In genomic region chr15:30646501-30647431, GRCm38 (mm10) we compare ENCODE assay signal across 8 mouse cellular contexts.
A peak's percentile ranks its signal among the peaks of the same experiment; 100 is the strongest.
DNase-seq lines count a peak whose midpoint lies in the region; ATAC-seq and TF ChIP-seq lines count a peak whose summit lies in the region.

No protein-coding gene starts in this region.

- 2% methylated on average over 93 of the region's 94 CpGs for WGBS in cerebellum, adult 2 months
- WGBS in macrophage (ENCODE audit: missing documents), result 4% methylated on average over 83 of the region's 94 CpGs

- peak overlapping the region; percentile 51 for H3K27ac ChIP-seq in cerebellum, adult 2 months (ENCODE audit: insufficient read depth, low read length)
- H3K27ac ChIP-seq in macrophage, result peak overlapping the region; percentile 29

- peak overlapping the region; percentile 47 for H3K4me3 ChIP-seq in cerebellum, adult 2 months (replicated peaks; ENCODE audit: insufficient read depth, low read depth, low read length)
- peak overlapping the region; percentile 36 for H3K4me3 ChIP-seq in macrophage (ENCODE audit: inconsistent target)

- no peak for TF ChIP-seq POLR2A in cerebellum, adult 2 months (IDR thresholded peaks at IDR 0.05; ENCODE audit: borderline replicate concordance, insufficient read depth, low read length)

- peak; percentile 23 to 40 for DNase-seq in left cerebral cortex, adult 18-20 months (ENCODE audit: low spot score in 2 of 2)
- no peak for DNase-seq in left cerebral cortex, adult 11 months (ENCODE audit: low spot score)
- peak; percentile 69 to 75 for DNase-seq in cerebellum, adult 2 months
- DNase-seq in layer of hippocampus, postnatal 36 days, result peak; percentile 33 to 41
- DNase-seq in right cerebral cortex, postnatal 25 days, result peak; percentile 47
- no peak for DNase-seq in c-Kit-positive CD71-positive TER-119-positive erythroid progenitor cells, embryonic 14.5 days (ENCODE audit: low spot score)

- H3K4me1 ChIP-seq in cerebellum, adult 2 months (ENCODE audit: control insufficient read depth, insufficient read depth, low read length), result peaks cover 20% of the 10 kb centered on the region

- peak; percentile 38 for ATAC-seq in frontal cortex, adult (ENCODE audit: low TSS enrichment)

- H3K27me3 ChIP-seq in cerebellum, adult 2 months (ENCODE audit: control insufficient read depth, insufficient read depth, low read length), result no peaks in the 10 kb centered on the region

- no peaks in the 10 kb centered on the region for H3K36me3 ChIP-seq in macrophage (ENCODE audit: inconsistent target)

- H3K79me2 ChIP-seq in macrophage (ENCODE audit: inconsistent target), result peaks cover 31% of the 10 kb centered on the region

- no peak for TF ChIP-seq CTCF in cerebellum, adult 2 months (IDR thresholded peaks at IDR 0.05; ENCODE audit: borderline replicate concordance, insufficient read depth, low read depth, low read length)

Comparison
In these comparisons a context has a peak if more than half of its experiments do, and no peak if none do; other contexts are left out.
1. DNase-seq: peak in left cerebral cortex, adult 18-20 months (2 of 2), cerebellum, adult 2 months (2 of 2), layer of hippocampus, postnatal 36 days (2 of 2) and right cerebral cortex, postnatal 25 days (single experiment); none in left cerebral cortex, adult 11 months (single experiment) and c-Kit-positive CD71-positive TER-119-positive erythroid progenitor cells, embryonic 14.5 days (single experiment).